Mouse (Mus musculus) thymus, adult 2 months (tissue): Measurements from ENCODE around the gene 1810049J17Rik.

Experiments
- CTCF ChIP-seq: fragments of 200-500 bp; IDR thresholded peaks from 2 replicates; pipeline ENCODE4 v1.5.1; 2012; ENCODE audit warnings: mild to moderate bottlenecking, control low read depth, low read length, moderate library complexity, borderline replicate concordance; ENCODE audit not compliant: control insufficient read depth, poor library complexity, insufficient read depth; ENCODE audit errors: extremely low read depth
- POLR2A ChIP-seq: fragments of 200-500 bp; IDR thresholded peaks from 2 replicates; pipeline ENCODE4 v1.6.1; 2012; ENCODE audit warnings: mild to moderate bottlenecking, low read length, control low read depth, moderate library complexity; ENCODE audit not compliant: control insufficient read depth, poor library complexity, insufficient read depth; ENCODE audit errors: extremely low read depth

DNA sequence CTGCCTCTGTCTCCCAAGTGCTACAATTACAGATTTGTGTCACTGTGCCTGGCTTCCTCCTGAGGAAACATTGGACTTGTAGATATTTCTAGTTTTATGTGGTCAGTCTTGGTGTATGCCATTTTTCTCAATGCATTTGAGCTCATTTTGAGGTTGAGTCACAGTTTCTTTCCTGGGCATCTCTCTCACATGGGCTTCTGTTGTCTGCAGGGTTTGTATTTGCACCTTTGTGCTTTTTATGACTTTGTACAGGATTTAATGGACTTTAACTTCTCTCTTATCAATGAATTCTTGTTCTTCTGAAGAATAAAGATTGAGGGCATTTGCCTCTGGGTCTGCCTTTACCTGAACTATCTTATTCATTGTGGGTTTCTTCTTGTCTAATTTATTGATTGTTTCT, 35.8 kb upstream of the 1810049J17Rik start:
- no peak for TF ChIP-seq POLR2A
- TF ChIP-seq CTCF, result no peak
